Mouse (Mus musculus): Measurements from ENCODE around the gene Ehbp1. TPM values are rescaled to one million over a fixed set of nuclear protein-coding genes. Genes with fewer than 3 reads are reported as not detected.

The Ehbp1 gene
- polyA plus RNA-seq, 1 experiment, result not detected

DNA sequence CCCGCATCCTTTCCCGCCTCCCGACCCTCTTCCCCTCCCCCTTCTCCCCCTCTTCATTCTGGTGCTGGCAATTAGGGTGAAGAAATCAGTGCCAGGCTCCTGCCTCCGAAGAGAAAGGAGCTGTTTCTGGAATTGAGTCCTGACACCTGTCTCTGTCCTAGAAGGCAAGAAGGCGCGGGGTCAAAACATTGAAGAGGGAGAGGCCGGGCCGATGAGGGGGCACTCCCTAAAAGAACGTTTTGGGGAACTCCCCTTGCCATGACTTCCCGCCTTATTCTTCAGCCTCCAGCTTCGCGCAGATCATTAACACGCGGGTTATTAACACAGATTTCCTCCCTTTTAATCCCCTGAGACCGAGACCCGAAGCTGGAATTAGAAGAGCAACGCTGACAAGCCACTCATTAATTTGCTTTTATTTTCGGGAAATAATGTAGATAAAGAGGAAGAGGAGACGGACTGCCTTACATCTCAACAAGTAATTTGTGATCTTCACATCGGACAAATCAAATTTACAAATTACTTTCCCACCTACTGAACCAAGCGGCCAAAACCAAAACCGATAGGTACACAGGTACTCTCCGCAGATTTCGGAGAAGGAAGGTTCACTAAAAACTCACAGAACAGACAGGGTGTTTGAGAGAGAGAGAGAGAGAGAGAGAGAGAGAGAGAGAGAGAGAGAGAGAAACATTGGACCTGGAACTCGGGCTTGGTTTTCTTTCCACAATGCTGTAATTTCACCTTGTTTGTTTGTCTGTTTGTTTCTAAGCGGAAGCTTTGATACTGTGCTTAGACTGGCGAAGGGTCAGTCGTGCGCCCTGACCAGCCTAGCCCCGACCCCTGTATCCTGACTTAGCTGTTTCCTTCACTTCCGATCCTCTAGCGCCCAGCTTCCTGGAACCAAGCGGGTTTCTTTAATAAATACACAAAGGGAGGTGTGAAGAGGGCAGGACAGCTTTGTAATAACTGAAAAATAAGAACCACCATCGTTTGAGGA lies 347.4 kb downstream of the Ehbp1 start:
- 32% methylated on average over 34 of the region's 34 CpGs for WGBS
- Histone ChIP-seq H3K4me1 (ENCODE audit: control insufficient read depth, insufficient read depth, low read length) (peaks cover 11% of the 10 kb centered on the region), H3K27ac (ENCODE audit: insufficient read depth, low read depth, low read length) (no peak overlapping the region), H3K4me3 (ENCODE audit: insufficient read depth, low read depth, low read length) (no peak overlapping the region)
- TF ChIP-seq CTCF (IDR thresholded peaks at IDR 0.05; ENCODE audit: insufficient read depth, low read depth, low read length) (no peak), POLR2A (IDR thresholded peaks at IDR 0.05; ENCODE audit: insufficient read depth, low read depth, low read length) (no peak)

DNA sequence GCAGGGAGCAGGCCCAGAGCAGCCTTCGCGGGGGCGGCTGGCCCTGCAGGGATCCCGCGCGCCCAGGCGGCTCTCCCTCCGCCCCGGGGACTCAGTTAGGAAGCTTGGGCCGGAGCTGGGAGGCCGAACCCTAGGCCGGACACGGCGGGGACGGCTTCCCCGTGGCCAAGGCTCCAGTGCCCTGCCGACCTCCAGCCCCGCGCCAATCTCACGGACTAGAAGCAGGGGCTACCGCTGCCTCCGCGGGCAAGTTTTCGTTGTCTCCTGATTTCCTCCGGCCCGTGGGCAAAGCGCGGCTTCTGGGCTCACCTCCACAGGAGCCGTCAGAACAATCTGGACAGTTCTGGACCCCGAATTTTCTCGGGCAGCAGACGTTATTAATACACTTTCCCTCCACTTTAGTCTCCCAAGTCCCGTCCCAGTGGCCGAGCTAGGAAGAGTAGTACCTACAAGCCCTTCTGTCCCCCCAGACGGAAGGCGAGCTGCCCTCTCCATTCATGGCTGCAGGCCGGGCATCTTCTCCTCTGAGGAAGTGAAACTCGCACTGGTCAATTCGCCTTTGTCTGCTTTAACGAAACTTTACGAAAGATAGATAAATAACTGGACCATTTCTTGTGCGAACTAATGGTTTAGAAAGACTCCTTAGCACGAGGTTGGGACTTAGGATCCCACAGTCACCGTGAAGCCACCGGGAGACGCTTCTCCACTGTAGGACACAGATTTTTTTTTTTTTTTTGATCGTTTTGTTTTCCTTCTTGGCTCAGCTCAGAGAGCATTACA lies 348.3 kb downstream of the Ehbp1 start:
- Histone ChIP-seq H3K4me1 (ENCODE audit: control insufficient read depth, insufficient read depth, low read length) (peaks cover 11% of the 10 kb centered on the region), H3K4me3 (ENCODE audit: insufficient read depth, low read depth, low read length) (no peak overlapping the region), H3K27ac (ENCODE audit: insufficient read depth, low read depth, low read length) (no peak overlapping the region)
- no peak for TF ChIP-seq POLR2A (IDR thresholded peaks at IDR 0.05; ENCODE audit: insufficient read depth, low read depth, low read length)
- no peak for TF ChIP-seq CTCF (IDR thresholded peaks at IDR 0.05; ENCODE audit: insufficient read depth, low read depth, low read length)
- 23% methylated on average over 47 of the region's 47 CpGs for WGBS

DNA sequence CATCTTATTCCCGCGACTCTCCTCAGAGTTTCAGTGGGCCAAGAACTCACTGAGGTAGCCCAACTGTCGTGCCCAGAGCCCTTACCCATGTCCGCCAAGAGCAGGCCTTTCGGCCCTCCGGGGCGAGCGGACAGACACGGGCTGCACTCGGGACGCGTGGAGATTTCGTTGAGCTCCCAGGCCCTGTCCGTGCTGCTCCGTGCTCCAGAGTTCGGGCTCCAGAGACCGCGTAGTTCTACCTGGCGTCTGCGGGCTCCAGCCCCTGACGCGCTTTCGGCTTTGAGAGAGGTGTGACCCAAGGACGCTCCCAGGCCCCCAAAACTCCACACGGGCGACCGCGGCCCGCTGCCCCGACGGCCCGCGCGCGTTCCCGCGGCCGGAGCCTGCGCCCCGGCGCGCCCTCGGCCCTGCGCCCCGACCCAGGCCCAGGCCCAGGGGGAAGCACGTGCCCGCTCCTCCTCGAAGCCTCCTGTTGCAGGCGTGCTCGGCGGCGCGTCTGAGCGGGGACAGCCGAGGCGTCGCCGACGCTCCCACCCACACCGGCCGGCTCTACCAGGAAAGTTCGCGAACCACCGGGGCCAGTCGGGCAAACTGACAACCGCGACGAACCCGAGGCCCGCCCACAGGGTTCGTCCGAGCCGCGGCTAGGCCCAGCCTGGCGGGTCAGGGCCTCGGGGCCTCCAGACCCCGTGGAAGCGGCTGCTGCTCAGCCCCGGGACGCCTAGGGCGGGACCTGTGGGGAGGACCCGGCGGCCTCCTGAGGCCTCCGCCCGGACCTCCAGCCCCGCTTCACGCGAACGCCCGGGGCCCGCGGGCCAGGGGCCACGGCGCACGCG lies 349.1 kb downstream of the Ehbp1 start:
- peaks cover 11% of the 10 kb centered on the region for H3K4me1 ChIP-seq (ENCODE audit: control insufficient read depth, insufficient read depth, low read length)
- TF ChIP-seq POLR2A (IDR thresholded peaks at IDR 0.05; ENCODE audit: insufficient read depth, low read depth, low read length) (no peak), CTCF (IDR thresholded peaks at IDR 0.05; ENCODE audit: insufficient read depth, low read depth, low read length) (no peak)
- H3K27ac ChIP-seq (ENCODE audit: insufficient read depth, low read depth, low read length), result no peak overlapping the region
- no peak overlapping the region for H3K4me3 ChIP-seq (ENCODE audit: insufficient read depth, low read depth, low read length)
- 23% methylated on average over 96 of the region's 96 CpGs for WGBS

DNA sequence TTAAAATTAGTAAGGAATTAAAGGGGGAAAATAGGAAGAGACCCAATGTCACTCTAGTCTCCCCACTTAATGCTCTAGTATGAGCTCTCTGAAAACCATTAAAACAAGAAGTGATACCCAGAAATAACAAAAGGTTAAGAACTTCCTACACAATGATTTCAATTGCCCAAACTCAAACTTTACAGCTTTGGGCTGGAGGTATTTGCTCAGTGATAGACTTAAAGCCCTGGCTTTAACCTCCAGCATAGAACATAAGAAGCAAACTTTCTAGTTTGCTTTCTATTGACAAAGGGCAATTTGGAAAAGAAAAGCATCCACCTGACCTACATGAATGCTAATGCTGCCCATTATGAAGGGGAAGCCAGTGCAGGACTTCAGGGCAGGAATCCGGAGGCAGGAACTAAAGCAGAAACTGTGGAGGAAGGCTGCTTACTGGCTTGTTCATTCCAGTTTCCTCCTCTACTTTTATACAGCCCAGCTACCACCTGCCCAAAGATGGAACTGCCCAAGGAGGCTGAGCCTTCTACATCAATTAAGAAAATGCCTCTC lies 353.6 kb downstream of the Ehbp1 start:
- H3K4me1 ChIP-seq (ENCODE audit: control insufficient read depth, insufficient read depth, low read length), result no peaks in the 10 kb centered on the region
- 94% methylated on average over 1 of the region's 1 CpGs for WGBS
- TF ChIP-seq POLR2A (IDR thresholded peaks at IDR 0.05; ENCODE audit: insufficient read depth, low read depth, low read length) (no peak), CTCF (IDR thresholded peaks at IDR 0.05; ENCODE audit: insufficient read depth, low read depth, low read length) (no peak)
- no peak overlapping the region for H3K4me3 ChIP-seq (ENCODE audit: insufficient read depth, low read depth, low read length)
- no peak overlapping the region for H3K27ac ChIP-seq (ENCODE audit: insufficient read depth, low read depth, low read length)

DNA sequence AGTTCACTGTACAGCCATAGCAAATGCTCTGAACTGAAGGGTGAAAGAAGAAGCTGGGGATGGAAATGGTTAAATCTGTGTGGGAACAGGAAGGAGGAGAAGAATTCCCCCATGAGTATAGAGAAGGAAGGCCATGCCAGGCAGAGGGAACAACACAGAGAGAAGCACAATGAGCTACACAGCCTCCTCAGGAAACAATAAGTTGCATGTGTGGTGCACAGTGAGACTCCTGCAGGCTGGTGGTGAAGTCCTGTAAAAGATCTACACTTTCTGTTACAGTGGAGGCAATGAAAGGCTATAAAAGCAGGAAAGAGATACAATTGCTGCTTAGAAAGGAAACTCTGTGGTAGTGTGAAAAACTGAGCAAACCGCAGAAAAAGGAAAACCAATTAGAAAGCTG lies 357.0 kb downstream of the Ehbp1 start:
- Histone ChIP-seq H3K4me3 (ENCODE audit: insufficient read depth, low read depth, low read length) (no peak overlapping the region), H3K4me1 (ENCODE audit: control insufficient read depth, insufficient read depth, low read length) (no peaks in the 10 kb centered on the region), H3K27ac (ENCODE audit: insufficient read depth, low read depth, low read length) (no peak overlapping the region)
- TF ChIP-seq POLR2A (IDR thresholded peaks at IDR 0.05; ENCODE audit: insufficient read depth, low read depth, low read length) (no peak), CTCF (IDR thresholded peaks at IDR 0.05; ENCODE audit: insufficient read depth, low read depth, low read length) (no peak)
- 42% methylated on average over 1 of the region's 1 CpGs for WGBS

DNA sequence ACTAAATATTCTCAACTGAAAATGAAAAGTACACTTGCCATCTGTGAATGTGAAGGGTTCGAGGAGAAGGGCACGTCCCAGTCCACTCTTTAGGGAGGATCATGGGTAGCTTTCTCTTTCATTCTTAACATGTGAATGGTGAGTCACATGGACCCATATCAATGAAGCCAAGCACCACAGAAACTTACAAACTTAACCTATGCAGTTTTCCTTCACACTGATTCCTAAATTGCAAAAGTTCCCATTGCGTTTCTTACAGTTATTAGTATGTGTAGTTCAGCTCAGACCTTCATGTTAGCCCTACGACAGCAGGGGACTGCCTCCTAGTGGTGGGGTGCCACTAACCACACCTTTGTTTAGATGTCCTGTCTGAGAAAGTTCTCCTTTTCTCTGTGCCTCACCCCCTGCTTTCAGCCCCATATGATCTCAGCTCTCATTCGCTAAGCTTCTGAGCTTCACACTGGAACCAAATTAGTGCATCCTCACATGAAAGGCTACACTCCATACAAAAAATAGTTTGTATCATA lies 368.0 kb downstream of the Ehbp1 start:
- Histone ChIP-seq H3K4me1 (ENCODE audit: control insufficient read depth, insufficient read depth, low read length) (no peaks in the 10 kb centered on the region), H3K27ac (ENCODE audit: insufficient read depth, low read depth, low read length) (no peak overlapping the region), H3K4me3 (ENCODE audit: insufficient read depth, low read depth, low read length) (no peak overlapping the region)
- 78% methylated on average over 5 of the region's 5 CpGs for WGBS
- TF ChIP-seq POLR2A (IDR thresholded peaks at IDR 0.05; ENCODE audit: insufficient read depth, low read depth, low read length) (no peak), CTCF (IDR thresholded peaks at IDR 0.05; ENCODE audit: insufficient read depth, low read depth, low read length) (no peak)

DNA sequence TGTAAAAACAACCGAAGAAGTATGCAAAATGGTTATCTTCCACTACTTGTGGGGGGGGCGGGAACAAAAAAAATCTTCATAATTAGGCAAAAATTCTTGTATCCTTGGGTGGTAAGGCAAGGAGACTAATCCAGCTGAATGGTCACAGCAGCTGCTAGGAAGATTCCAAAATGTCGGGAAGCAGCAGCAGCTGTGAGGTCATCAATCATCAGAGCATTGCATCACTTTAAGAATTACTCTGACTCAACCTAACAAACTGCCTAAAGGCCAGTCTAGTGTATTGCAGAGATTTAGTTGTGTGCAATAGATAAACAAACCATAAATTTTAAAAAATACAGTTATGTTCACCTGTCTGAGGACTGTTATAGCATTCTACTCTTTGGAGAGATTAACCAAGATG lies 368.5 kb downstream of the Ehbp1 start:
- no peaks in the 10 kb centered on the region for H3K4me1 ChIP-seq (ENCODE audit: control insufficient read depth, insufficient read depth, low read length)
- 89% methylated on average over 3 of the region's 3 CpGs for WGBS
- H3K4me3 ChIP-seq (ENCODE audit: insufficient read depth, low read depth, low read length), result no peak overlapping the region
- no peak for TF ChIP-seq POLR2A (IDR thresholded peaks at IDR 0.05; ENCODE audit: insufficient read depth, low read depth, low read length)
- no peak for TF ChIP-seq CTCF (IDR thresholded peaks at IDR 0.05; ENCODE audit: insufficient read depth, low read depth, low read length)
- H3K27ac ChIP-seq (ENCODE audit: insufficient read depth, low read depth, low read length), result no peak overlapping the region

DNA sequence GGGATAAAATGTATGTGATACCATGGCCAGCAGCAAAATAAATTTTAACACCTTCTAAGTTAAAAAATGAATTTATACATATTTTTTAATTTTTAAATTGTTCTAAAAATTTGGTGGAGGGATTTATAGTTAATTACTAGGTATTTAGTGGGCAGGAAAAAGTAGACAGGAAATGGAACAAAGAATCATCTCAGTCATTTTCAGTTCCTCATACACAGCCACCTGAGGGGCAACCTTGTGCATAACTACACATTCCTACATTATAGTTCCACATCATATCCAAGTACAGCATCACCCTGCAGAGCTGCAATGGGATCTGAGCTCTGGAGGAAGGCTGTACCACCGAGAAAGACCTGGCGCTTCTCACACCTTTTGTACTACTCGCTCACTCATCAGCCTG lies 373.2 kb downstream of the Ehbp1 start:
- H3K27ac ChIP-seq (ENCODE audit: insufficient read depth, low read depth, low read length), result no peak overlapping the region
- TF ChIP-seq CTCF (IDR thresholded peaks at IDR 0.05; ENCODE audit: insufficient read depth, low read depth, low read length) (no peak), POLR2A (IDR thresholded peaks at IDR 0.05; ENCODE audit: insufficient read depth, low read depth, low read length) (no peak)
- 91% methylated on average over 3 of the region's 3 CpGs for WGBS
- H3K4me3 ChIP-seq (ENCODE audit: insufficient read depth, low read depth, low read length), result no peak overlapping the region
- no peaks in the 10 kb centered on the region for H3K4me1 ChIP-seq (ENCODE audit: control insufficient read depth, insufficient read depth, low read length)

Other genes starting within 250 kb of the Ehbp1 start
- gene Tmem17, start 169.8 kb upstream of the Ehbp1 start, polyA plus RNA-seq (2012; ENCODE audit: insufficient read depth, insufficient read length, low replicate concordance, missing spikeins), result not detected in 2 replicates

All from olfactory bulb, adult 2 months (tissue).